Mouse (Mus musculus) forebrain, embryonic 12.5 days (tissue): ENCODE data around the gene Slc44a5. TPM values are rescaled to one million over a fixed set of nuclear protein-coding genes. Genes with fewer than 3 reads are reported as not detected.
A peak's percentile ranks its signal among the peaks of the same experiment; 100 is the strongest.
"Not testable (repeated sequence)": the region's sequence is repeated elsewhere in the genome, so short reads cannot be mapped to it uniquely, and the experiment has no call there.

Source experiments
- ATAC-seq: fragments of 200-750 bp; cut with Nextera tagmentation; 2 replicates; pipeline ENCODE4 v1.8.0; 2017; ENCODE audit warnings: moderate TSS enrichment; ENCODE audit not compliant: low FRiP score
- H3K27ac ChIP-seq: fragments of 300-500 bp; sonication (generic); 2 replicates; pipeline ENCODE4 v1.5.1; 2016; ENCODE audit warnings: mild to moderate bottlenecking
- H3K27me3 ChIP-seq: fragments of 300-500 bp; sonication (generic); 2 replicates; pipeline ENCODE4 v1.6.1; 2016; ENCODE audit warnings: mild to moderate bottlenecking
- H3K36me3 ChIP-seq: fragments of 300-500 bp; sonication (generic); replicated peaks from 2 replicates; pipeline ENCODE4 v1.6.1; 2016; ENCODE audit warnings: mild to moderate bottlenecking
- H3K4me1 ChIP-seq: fragments of 300-500 bp; sonication (generic); 2 replicates; pipeline ENCODE4 v1.6.1; 2016
- H3K4me2 ChIP-seq: fragments of 300-500 bp; sonication (generic); 2 replicates; pipeline ENCODE4 v1.6.1; 2016; ENCODE audit warnings: mild to moderate bottlenecking, moderate library complexity
- H3K4me3 ChIP-seq: fragments of 300-500 bp; sonication (generic); replicated peaks from 2 replicates; pipeline ENCODE4 v1.5.1; 2016; ENCODE audit warnings: mild to moderate bottlenecking
- H3K9ac ChIP-seq: fragments of 300-500 bp; sonication (generic); 2 replicates; pipeline ENCODE4 v1.6.1; 2016; ENCODE audit warnings: mild to moderate bottlenecking
- H3K9me3 ChIP-seq: fragments of 300-500 bp; sonication (generic); 2 replicates; pipeline ENCODE4 v1.6.1; 2016
- WGBS: fragments of 180-500 bp; shearing (Covaris S2); methylation state at CpG from one replicate; pipeline ENCODE4 v1.1.7; 2016; 5-methylcytosine and 5-hydroxymethylcytosine counted together
- polyA plus RNA-seq: library from polyadenylated mRNA; unstranded; fragments of >200 nt; fragmentation: Nextera tagmentation; extraction: Ambion mirVana; gene quantifications from 2 replicates; pipeline ENCODE4 v1.2.1, GENCODE M21; 2016

The Slc44a5 gene
- polyA plus RNA-seq, 1 experiment from 2014 or later = 4.7 TPM

GRCm38 (mm10) chr3:153975060-153975459, 1.8 kb downstream of the Slc44a5 start:
- 3% methylated on average over 6 of the region's 6 CpGs for WGBS
- Histone ChIP-seq H3K27me3 (peaks cover 54% of the 10 kb centered on the region), H3K36me3 (no peaks in the 10 kb centered on the region), H3K4me3 (no peak overlapping the region), H3K9ac (no peak overlapping the region), H3K4me2 (peak overlapping the region; percentile 98; the same call in 1 of the 2 replicates), H3K4me1 (peaks cover 19% of the 10 kb centered on the region), H3K27ac (no peak overlapping the region), H3K9me3 (no peaks in the 10 kb centered on the region)
- peak; percentile 47 for ATAC-seq

DNA sequence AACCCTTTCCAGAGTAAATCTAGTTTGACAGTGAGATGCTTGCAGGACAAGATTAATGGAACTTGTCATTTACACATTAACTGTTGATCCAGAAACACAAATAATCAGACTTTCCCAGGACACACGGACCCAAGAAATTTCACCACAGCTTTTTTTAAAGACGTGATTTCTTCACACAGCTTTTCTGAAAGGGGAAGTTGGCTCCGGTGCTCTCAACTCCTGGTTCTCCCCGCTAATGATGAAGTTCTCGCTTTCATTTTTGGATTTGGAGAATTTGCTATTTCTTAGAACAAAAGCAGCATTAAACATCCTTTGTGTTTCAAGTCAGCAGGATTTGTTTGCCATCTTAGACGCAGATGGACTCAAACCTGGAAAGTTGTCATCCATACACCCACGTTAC, 2.6 kb downstream of the Slc44a5 start:
- H3K27me3 ChIP-seq = peaks cover 48% of the 10 kb centered on the region
- no peak overlapping the region for H3K9ac ChIP-seq
- no peaks in the 10 kb centered on the region for H3K36me3 ChIP-seq
- peaks cover 19% of the 10 kb centered on the region for H3K4me1 ChIP-seq
- WGBS = 74% methylated on average over 7 of the region's 7 CpGs
- H3K27ac ChIP-seq = no peak overlapping the region
- no peak overlapping the region for H3K4me3 ChIP-seq
- ATAC-seq = no peak
- no peaks in the 10 kb centered on the region for H3K9me3 ChIP-seq
- no peak overlapping the region for H3K4me2 ChIP-seq

GRCm38 (mm10) chr3:153980611-153981010, 7.4 kb downstream of the Slc44a5 start:
- Histone ChIP-seq H3K27ac (no peak overlapping the region), H3K9me3 (no peaks in the 10 kb centered on the region), H3K4me1 (no peaks in the 10 kb centered on the region), H3K9ac (no peak overlapping the region), H3K4me3 (no peak overlapping the region), H3K4me2 (no peak overlapping the region), H3K36me3 (no peaks in the 10 kb centered on the region), H3K27me3 (0 out of 2 replicates have a peak, but pooled peaks cover 7% of the 10 kb centered on the region)
- 36% methylated on average over 2 of the region's 2 CpGs for WGBS
- no peak for ATAC-seq

- no peaks in the 10 kb centered on the region for H3K36me3 ChIP-seq
- H3K27me3 ChIP-seq = no peaks in the 10 kb centered on the region
- H3K4me1 ChIP-seq = no peaks in the 10 kb centered on the region
- H3K27ac ChIP-seq = no peak overlapping the region
- WGBS = 58% methylated on average over 10 of the region's 10 CpGs
- no peaks in the 10 kb centered on the region for H3K9me3 ChIP-seq
- H3K4me2 ChIP-seq = no peak overlapping the region
- ATAC-seq = no peak; the same call in 1 of the 2 replicates
- H3K4me3 ChIP-seq = no peak overlapping the region
- H3K9ac ChIP-seq = no peak overlapping the region
Observed at GRCm38 (mm10) chr3:153984428-153985340, 11.4 kb downstream of the Slc44a5 start.

GRCm38 (mm10) chr3:153999797-154000528, 26.7 kb downstream of the Slc44a5 start:
- H3K9ac ChIP-seq = no peak overlapping the region
- no peak for ATAC-seq
- 99% methylated on average over 5 of the region's 5 CpGs for WGBS
- H3K4me2 ChIP-seq = no peak overlapping the region
- H3K9me3 ChIP-seq = no peaks in the 10 kb centered on the region
- no peak overlapping the region for H3K27ac ChIP-seq
- no peaks in the 10 kb centered on the region for H3K36me3 ChIP-seq
- H3K27me3 ChIP-seq = no peaks in the 10 kb centered on the region
- no peak overlapping the region for H3K4me3 ChIP-seq
- H3K4me1 ChIP-seq = no peaks in the 10 kb centered on the region

GRCm38 (mm10) chr3:154001348-154001747, 28.1 kb downstream of the Slc44a5 start:
- Histone ChIP-seq H3K4me3 (no peak overlapping the region), H3K36me3 (no peaks in the 10 kb centered on the region), H3K27ac (no peak overlapping the region), H3K4me2 (no peak overlapping the region), H3K27me3 (no peaks in the 10 kb centered on the region), H3K9ac (no peak overlapping the region), H3K9me3 (no peaks in the 10 kb centered on the region), H3K4me1 (no peaks in the 10 kb centered on the region)
- 84% methylated on average over 5 of the region's 5 CpGs for WGBS
- ATAC-seq = no peak

DNA sequence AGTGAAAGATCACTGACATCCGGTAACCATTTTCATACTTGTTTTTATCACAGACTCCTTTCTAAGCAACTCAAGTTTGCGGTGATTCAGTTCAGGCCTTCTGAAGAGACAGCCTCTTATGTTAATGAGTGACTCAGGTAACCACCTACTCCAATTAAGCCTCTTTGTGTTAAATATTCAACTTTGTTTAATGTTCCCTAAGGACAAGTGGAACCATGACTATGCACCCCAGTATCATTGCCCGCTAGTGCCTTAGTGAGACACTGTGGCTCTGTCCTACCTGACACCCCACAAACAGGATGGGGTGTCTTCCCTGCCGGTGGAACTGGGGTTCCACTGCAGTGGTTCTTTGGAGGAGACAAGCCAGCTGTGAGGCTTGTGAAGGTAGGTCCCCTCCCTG, 73.6 kb downstream of the Slc44a5 start:
- Histone ChIP-seq H3K4me2 (no peak overlapping the region), H3K27ac (no peak overlapping the region), H3K27me3 (no peaks in the 10 kb centered on the region), H3K4me3 (no peak overlapping the region), H3K36me3 (no peaks in the 10 kb centered on the region), H3K9me3 (no peaks in the 10 kb centered on the region), H3K4me1 (peaks cover 4% of the 10 kb centered on the region; the same call in 1 of the 2 replicates), H3K9ac (no peak overlapping the region)
- ATAC-seq = no peak
- WGBS = 91% methylated on average over 4 of the region's 4 CpGs

GRCm38 (mm10) chr3:154053331-154053730, 80.1 kb downstream of the Slc44a5 start:
- Histone ChIP-seq H3K4me1 (no peaks in the 10 kb centered on the region), H3K27me3 (no peaks in the 10 kb centered on the region), H3K4me3 (no peak overlapping the region), H3K4me2 (no peak overlapping the region), H3K9ac (no peak overlapping the region), H3K9me3 (no peaks in the 10 kb centered on the region), H3K27ac (no peak overlapping the region), H3K36me3 (no peaks in the 10 kb centered on the region)
- no peak for ATAC-seq
- WGBS = 79% methylated on average over 7 of the region's 7 CpGs

DNA sequence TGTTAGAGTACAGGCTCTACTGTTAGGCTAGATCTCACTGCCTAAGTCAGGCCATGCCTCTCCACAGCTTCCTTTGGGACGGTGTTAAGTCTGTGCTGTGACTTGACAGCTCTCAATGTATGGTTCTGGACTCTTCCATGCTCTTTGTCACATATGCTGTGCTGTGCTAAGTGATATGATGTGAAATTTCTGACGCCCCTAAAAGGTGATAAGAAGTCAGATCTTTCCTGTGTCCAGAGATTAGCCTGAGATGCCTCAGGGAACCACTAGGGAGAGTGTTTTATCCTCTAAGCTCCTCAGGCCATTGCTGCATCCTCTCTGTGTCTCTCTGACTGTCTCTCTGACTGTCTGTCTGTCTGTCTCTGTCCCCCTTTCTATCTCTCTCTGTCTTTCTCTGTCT, 84.2 kb downstream of the Slc44a5 start:
- Histone ChIP-seq H3K9me3 (no peaks in the 10 kb centered on the region), H3K4me1 (no peaks in the 10 kb centered on the region)
- WGBS = 85% methylated on average over 2 of the region's 2 CpGs

DNA sequence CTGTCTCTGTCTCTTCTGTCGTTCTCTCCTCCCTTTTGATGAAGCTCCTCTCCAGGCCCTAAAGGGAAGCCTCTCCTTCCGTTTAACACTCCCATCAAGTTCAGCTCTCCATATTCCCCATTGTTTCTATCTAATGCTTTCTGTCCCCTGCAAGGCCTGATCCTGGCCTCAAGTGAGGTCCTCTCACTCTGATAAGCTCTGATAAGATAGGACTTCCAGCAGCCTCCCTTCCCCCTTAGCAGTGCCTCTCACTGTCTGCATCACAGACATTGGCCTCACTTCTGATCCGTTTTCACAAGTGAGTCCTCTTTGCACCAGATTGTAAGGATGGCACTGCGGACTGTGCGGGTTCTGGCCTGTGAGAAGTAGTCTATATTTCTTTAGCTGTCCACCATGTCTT, 85.0 kb downstream of the Slc44a5 start:
- H3K4me3 ChIP-seq = no peak overlapping the region
- H3K9me3 ChIP-seq = no peaks in the 10 kb centered on the region
- H3K9ac ChIP-seq = no peak overlapping the region
- WGBS = 86% methylated on average over 5 of the region's 5 CpGs
- H3K27me3 ChIP-seq = no peaks in the 10 kb centered on the region
- no peak for ATAC-seq
- no peak overlapping the region for H3K4me2 ChIP-seq
- no peaks in the 10 kb centered on the region for H3K36me3 ChIP-seq
- no peaks in the 10 kb centered on the region for H3K4me1 ChIP-seq
- no peak overlapping the region for H3K27ac ChIP-seq

More for the DNA sequence above, 84.2 kb downstream of the Slc44a5 start:
- H3K9ac ChIP-seq = no peak overlapping the region
- H3K27me3 ChIP-seq = no peaks in the 10 kb centered on the region
- H3K4me2 ChIP-seq = no peak overlapping the region
- no peak for ATAC-seq
- no peak overlapping the region for H3K4me3 ChIP-seq
- H3K27ac ChIP-seq = no peak overlapping the region
- no peaks in the 10 kb centered on the region for H3K36me3 ChIP-seq

DNA sequence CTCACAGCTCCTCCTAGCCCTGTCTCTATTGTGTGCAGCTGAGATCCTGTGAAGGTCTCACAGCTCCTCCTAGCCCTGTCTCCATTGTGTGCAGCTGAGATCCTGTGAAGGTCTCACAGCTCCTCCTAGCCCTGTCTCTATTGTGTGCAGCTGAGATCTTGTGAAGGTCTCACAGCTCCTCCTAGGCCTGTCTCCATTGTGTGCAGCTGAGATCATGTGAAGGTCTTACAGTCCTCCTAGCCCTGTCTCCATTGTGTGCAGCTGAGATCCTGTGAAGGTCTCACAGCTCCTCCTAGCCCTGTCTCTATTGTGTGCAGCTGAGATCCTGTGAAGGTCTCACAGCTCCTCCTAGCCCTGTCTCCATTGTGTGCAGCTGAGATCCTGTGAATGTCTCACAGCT, 98.8 kb downstream of the Slc44a5 start:
- H3K4me1 ChIP-seq, H3K27me3 ChIP-seq, H3K9ac ChIP-seq, H3K9me3 ChIP-seq, H3K4me2 ChIP-seq, H3K4me3 ChIP-seq, H3K36me3 ChIP-seq, H3K27ac ChIP-seq, ATAC-seq: not testable (repeated sequence)

DNA sequence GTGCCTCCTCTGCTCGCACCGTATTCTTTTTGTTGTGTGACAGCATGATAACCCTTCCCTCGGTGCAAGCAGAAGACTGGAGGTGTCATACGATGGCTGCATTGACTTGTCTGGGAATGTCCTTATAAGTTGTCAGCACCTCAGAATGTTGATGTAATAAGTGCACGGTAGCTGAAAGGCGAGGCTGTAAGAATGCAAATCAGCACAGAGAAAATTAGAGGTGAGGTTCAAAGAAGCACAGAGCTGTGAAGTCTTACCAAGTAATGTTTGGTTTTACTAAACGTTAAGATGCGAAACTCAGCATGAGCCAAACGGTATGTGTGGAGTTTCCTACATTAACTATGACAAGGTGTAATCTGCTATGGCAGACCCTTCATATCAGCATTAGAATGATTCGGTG, 102.5 kb downstream of the Slc44a5 start:
- H3K4me3 ChIP-seq = no peak overlapping the region
- WGBS = 81% methylated on average over 10 of the region's 10 CpGs
- no peaks in the 10 kb centered on the region for H3K27me3 ChIP-seq
- no peak overlapping the region for H3K4me2 ChIP-seq
- H3K9me3 ChIP-seq = no peaks in the 10 kb centered on the region
- H3K9ac ChIP-seq = no peak overlapping the region
- no peak overlapping the region for H3K27ac ChIP-seq
- peaks cover 3% of the 10 kb centered on the region for H3K4me1 ChIP-seq
- no peaks in the 10 kb centered on the region for H3K36me3 ChIP-seq
- ATAC-seq = no peak
